Mouse (Mus musculus) yolk sac, embryonic 10.5 days (tissue): ENCODE measurements around the gene Ptprcap.

ENCODE experiments used
- DNase-seq: peaks from one replicate; pipeline ENCODE4 v3.0.0-alpha.2; 2017; ENCODE audit warnings: low spot score

The Ptprcap gene

DNA sequence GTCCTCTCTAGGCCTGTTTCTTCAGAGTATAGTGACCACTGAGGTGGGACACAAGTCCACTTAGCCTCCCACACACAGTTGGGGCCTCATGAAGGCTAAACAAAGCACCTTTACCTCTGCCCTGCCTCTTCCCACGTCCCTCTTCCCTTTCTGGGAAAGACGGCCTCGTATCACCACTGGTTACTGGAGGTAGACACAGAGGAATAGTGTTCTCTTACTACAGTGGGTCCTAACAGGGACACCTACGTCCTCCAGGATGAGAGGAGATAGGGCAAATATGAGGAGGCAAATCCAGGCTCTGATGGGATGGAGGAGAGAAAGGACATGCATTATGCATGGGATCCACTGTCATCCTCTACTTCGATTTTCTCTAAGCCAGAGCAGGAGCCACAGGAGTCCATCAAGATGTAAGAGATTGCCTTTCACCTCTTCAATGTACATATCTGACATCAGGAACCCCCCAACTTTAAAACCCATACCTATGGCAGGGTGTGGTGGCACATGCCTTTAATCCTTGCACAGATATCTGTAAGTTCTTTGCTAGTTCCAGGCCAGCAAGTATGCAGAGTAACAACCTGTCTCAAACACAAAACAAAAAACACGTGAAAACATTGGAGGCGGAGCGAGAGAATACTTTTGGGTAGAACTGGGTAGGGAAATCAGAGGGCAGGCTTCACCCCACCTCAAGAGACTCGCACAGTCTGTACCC, 5.5 kb upstream of the Ptprcap start:
- no peak for DNase-seq

DNA sequence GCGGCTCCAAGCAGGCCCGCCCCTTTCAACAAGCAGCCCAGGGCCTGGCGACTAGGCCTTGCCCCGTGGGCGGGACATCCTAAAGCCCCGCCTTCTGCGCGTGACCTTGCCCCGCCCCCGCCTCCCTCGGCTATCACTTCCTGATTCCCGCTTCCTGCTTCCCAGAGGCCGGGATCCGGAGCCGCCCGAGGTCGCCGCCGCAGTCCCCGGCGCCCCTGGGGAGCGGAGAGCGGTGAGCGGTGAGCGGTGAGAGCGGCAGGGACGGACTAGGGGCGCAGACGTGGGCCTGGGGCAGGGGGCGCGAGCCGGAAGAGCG, 5.0 kb upstream of the Ptprcap start, which contains the start of gene Coro1b:
Gene Coro1b (plus strand): TSS at position 129 of the 316 bp plus-strand sequence.
- peak; percentile 96 for DNase-seq

DNA sequence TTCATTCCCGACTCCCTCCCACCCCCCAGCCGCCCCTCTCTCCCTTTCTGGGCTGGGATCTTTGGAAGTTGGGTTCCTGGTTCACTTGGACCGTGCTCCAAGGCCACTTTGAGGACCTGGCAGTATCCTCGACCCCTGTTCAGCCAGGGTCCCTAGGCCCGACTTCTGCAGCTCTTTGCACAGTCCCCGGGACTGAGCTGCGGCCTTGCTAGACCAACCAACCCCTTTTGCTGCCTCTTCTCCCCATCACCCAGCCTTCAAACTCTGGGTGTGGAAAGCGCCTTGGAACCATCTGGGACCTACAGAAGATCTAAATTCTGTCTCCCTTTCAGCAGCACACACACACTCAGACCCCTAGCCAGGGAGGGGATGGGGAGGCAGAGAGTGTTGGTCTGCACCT, 4.6 kb upstream of the Ptprcap start:
- DNase-seq, result no peak

DNA sequence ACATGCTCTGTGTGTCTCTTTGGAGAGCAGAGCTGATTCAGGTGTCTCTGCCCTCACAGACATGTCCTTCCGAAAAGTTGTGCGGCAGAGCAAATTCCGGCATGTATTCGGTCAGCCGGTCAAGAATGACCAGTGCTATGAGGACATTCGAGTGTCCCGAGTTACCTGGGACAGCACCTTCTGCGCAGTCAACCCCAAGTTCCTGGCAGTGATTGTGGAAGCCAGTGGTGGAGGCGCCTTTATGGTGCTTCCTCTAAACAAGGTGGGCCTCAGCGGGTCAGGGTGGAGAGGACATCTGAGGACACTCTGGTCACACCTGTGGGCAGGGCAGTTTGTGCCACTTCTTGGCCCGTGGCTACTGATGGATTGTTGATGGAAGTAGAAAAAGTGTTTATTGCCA, 4.1 kb upstream of the Ptprcap start:
- DNase-seq, result no peak

DNA sequence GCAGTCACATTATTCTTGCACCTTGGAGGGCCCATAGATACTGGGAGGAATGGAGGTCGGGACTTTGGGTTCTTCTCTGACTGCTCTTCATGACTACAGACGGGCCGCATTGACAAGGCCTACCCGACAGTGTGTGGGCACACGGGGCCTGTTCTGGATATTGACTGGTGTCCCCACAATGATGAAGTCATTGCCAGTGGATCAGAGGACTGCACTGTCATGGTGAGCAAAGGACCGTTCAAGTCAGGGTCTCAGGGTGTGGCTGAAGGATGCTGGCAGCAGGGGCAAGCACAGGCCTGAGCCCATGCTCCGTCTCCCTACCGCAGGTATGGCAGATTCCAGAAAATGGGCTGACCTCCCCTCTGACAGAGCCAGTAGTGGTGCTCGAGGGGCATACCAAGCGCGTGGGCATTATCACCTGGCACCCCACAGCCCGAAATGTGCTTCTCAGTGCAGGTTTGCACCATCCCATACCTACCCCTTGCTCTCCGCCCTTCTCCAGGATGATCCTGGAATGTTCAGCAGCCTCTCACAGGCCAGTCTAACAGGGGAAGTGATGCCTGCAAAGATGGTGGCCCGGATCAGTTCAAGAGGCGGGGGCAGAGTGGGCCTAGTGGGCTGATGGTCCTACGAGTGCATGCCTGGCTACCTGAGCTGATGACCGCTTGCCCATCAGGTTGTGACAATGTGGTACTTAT, 3.5 kb upstream of the Ptprcap start:
- DNase-seq, result no peak

DNA sequence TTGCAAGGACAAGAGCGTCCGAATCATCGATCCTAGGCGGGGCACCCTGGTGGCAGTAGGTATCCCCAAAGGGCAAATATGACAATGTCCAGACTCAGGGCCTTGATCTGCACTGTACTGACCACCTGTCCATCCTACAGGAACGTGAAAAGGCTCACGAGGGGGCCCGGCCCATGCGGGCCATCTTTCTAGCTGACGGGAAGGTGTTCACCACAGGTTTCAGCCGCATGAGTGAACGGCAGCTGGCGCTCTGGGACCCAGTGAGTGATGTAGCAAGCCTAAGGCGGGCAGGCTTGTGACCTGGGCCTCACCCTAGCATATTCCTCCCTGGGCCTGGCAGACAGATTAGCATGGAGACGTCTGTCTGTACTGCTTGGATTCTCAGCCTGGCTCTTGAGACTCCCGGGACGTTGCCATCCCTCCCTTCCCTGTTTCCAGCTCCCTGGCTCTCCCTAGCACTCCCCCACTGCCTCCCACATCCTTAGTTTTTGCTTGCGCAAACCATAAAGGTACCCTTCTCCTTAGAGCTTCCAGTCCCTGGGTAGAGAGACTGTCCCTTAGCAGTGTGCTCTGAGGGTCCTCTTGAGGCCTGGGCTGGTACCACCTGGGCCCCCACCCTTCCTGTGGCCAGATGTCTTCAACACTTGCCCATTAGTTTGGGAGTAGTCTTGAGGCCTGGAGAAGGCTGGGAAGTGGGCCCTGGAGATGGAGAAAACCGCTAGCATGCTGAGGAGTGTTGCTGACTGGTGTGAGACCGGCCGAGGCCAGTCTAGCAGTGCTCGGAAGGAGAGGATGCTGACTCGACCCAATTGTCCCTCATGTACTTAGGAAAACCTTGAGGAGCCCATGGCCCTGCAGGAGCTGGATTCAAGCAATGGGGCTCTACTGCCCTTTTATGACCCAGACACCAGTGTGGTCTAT, 2.6 kb upstream of the Ptprcap start:
- DNase-seq, result no peak

DNA sequence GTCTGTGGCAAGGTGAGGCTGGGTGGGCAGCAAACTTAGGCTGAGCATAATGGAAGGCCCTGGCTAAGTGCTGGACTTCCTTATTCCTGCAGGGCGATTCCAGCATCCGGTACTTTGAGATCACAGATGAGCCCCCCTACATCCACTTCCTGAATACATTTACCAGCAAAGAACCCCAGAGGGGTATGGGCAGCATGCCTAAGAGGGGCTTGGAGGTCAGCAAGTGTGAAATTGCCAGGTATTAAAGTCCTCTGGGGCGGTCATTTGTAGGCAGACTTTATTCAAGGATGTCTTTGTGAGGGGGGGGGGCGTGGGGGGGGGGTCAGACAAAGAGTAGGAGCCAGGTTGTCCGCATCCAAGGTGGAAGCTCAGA, 1.9 kb upstream of the Ptprcap start:
- DNase-seq, result no peak

DNA sequence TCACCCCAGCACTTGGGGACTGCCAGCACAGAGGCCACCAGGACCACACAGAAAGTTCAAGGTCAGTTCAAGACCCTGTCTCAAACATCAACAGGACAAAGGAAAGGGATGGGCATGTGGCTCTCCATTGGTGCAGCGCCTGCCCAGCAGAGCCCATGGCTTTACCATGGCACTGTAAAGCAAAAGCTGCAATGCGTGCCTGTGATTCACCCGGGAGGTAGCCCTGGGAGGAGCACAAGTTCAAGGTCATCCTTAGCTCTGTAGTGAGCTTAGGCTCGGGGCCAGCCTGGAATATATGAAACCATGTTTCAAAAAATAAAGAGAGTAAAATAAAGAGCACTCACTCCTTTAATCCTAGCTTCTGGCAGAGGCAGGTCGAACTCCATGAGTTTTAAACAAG, 1.5 kb upstream of the Ptprcap start:
- no peak for DNase-seq

DNA sequence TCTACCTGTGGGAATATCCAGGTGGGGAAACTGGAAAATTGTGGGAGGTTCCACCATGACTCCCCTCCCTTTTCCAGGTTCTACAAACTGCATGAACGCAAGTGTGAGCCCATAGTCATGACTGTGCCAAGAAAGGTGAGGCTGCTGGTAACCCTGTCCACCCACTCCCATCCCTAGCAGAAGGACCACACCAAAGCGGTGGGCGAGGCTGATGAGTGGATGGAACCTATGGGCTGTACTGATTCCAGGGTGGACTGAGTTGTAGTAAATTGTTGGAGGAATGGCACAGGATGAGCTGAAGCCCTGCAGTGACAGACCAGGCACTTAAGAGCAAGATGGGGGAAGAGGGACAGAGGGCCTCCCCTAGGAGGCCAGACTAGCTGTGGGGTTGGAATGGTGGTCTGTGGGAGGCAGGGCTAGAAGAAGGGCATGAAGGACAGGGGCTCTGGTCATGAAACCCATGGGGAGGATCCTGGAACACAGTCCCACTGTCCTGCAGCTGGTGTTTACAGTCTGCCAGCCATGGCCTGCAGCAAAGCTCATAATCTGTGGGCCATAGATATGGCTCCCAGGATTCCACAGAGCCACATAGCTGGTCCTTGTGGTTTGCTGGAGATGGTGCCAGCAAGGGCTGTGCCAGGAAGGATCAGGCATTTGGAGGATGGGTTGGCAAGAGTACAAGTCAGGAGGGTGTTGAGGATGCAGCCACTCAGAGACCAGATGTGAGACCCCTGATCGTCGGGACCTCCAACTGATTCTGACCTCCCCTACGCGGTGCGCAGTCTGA, 766 bp upstream of the Ptprcap start:
- no peak for DNase-seq

DNA sequence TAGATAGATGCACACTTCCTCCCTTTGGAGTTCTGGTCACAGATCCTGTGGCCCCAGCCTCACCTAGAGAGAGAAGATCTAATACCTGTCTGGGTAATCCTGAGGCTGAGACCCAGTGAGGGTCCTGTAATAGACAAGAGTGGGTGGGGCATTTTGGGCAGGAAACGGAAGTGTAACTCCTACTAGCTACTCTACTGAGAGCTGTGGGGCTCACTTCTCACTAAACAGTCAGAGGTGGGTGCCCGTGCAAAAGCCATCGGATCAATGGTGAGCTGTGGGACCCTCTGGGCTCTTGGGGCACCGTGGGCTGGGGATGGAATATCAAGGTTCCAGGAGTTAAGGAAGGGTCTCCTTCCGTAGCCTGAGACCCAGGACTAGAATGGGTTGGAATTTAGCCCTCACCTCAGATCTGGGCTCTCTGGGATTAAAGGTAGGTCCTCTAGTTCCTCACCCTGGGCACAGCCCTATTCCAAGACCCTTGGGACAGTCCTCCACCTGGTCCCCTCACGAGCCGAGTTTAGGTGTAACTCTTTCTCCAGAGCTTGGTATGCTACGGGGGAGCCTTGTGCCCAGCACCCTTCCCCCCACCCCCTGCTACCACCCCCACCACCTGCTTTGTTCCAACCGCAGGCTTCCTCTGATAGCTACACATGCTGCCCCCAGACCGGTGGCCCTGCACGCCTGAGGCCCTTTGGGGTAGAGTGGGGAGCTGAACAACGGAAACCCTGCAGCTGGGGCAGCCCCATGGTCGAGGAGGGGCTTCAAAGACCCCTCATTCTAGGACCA, 1.2 kb downstream of the Ptprcap start:
- no peak for DNase-seq

DNA sequence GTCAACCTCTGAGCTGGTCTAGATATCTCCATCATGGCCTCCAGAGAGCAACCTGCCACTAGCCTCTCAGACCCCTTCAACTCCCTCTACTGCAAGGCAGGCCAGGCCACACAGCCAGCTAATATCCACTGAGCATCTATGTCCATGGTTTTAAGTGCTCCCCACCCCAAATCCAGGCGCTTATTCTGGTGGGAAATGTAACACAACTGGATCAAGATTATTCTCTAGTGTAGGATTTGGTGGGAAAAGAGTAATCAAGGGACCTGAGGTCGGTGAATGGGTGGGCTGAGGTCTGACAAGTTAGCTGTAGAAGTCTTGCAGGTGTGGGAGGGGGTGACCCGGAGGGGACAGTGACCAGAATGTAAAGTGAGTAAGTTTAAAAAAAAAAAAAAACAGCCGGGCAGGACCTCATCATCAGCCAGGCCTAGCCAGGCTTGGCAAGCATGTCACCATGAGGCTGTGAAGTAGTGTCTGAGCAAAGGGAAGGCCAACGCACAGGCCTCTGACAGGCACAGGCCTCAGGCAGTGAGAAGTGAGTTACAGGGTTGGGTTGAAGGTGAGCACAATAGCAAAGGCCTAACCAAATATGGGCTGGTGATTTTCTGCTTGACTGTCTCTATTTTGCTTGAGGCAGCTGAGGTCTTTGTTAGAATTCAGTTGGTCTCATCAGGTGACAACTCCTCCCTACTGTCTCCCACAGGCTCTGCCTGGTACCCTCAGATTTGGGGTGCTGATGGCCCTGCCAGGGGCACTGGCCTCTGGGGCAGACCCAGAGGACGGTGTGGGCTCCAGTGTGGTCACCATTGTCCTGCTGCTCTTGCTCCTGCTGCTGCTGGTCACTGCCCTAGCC, 2.0 kb downstream of the Ptprcap start:
- DNase-seq, result no peak

DNA sequence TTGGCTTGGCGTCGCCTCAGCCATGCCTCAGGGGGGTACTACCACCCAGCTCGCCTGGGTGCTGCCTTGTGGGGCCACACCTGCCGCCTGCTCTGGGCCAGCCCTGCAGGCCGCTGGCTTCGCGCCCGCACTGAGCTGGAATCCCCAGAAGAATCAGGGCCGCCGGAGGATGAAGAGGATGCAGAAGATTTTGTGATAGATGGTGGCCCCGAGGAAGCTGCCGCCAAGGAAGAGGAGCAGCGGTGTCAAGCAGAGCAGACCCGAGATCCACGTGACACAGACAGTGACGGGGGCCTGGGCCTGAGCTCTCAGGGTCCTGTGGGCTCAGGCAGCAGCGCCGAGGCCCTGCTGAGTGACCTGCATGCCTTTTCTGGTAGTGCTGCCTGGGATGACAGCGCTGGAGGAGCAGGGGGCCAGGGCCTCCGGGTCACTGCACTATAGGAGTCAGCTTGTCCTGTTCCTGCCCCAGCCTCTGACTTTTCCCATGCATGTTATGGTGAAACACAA, 2.7 kb downstream of the Ptprcap start:
- DNase-seq, result no peak

DNA sequence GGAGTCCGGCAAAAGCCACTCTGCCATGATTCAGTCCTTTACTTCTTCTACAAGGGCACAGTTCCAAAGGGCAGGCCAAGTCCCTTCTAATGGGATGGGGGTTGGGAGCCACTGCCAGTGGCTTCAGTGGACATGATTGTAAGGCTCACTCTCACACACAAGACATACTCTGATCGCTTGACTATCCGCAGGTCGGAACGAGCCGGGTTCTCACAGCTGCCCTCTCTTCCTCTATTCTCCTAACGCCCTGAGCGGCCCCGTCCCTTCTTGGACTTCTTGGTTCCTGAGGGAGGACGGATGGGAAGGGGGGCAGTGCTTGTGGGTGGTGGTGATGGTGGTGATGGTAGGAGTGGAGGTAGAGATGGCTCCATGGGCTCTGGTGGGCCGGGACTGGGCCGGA, 3.4 kb downstream of the Ptprcap start:
- DNase-seq, result no peak

DNA sequence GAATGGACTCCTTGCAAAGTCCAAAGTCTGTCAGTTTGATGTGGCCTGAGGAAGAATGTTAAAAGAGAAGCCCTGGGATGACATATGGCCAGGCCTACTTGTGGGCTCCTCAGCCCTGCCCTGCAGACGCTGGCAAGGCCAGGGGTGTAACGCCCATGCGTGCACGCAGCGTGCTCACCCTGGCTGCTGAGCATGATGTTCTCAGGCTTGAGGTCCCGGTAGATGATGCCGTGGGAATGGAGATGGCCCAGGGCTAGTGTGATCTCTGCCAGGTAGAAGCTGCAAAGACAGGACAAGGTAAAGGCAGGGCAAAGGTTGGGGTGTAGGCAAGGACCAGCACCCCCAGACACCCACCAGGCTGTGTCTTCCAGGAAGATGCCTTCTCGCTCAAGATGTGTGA, 5.6 kb downstream of the Ptprcap start:
- no peak for DNase-seq

DNA sequence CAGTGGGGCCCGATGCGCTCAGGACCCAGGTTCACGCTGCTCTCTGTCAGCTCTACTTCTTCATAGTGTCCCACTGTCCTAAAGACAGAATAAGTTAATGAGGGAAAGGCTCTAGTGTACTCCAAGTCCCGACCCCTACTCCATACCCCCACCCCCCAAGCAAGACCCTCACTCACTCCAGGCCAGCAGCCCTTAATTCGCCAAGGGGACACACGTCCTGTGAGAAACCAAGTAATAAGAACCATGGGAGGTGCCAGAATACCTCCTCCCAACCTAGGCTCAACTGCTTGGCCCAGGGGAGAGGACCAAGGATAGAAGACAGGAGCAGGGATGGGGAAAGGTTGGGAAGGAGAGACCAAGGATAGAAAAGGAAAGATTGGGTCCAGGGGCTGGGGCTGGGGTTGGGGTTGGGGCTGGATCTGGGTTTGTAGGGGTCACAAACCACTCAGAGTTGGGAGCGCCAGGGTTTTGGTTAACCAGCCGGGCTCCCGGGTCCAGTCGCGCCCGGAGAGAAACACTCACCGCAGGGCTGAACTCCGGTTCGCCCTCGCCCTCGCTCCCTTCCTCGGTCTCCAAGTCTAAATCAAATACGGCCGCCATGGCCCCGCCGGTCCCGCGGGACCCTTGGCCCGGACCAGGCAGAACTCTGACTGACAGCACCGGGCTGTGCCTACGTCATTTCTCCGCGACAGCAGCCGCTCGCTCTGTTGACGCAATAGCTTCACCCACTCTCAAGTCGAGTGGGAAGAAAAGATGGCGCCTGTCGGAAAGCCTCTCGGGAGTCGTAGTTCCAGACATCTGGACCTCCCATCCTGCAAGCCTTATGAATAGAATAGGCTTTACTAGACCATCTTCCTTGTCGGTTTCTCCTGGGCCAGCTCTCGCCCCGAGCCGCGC, 9.5 kb downstream of the Ptprcap start, which contains the start of gene Rps6kb2:
Gene Rps6kb2 (minus strand): TSS at position 709 of the 897 bp plus-strand sequence.
- DNase-seq, result peak; percentile 93

DNA sequence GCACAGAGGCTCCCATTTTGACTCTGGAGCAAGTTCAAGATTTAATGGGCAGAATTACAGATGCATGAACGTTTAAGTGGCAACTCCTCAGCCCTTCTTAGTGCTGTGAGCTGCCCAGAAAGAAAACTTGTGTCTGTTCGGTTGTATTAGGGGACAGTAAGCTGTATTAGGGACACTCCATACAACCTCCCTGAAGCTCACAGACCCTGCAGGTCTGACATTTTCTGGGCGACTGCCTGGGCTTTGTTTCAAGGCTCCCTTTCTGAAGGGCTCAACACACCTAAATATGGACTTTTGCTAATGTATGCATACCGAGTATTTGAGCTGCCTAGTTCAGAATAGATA, 10.1 kb downstream of the Ptprcap start:
- DNase-seq, result no peak

DNA sequence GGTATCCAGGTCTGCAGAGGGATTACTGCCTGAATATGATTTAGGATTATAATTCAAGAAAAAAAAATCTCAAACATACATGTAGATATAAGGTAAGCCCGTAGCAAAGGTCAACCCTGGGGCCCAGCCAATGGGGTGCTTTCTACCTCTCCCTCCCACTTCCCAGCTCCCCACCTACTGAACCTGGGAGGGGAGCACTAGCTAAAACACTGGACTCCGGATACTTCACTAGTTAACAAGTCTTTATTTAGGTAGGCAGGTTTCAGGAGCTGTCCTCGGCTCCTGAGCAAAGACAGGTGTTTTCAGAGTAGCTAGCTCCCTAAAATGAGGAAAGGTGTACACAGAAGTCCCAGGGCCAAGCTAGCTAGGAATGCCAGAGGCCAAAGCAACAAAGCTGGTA, 10.7 kb downstream of the Ptprcap start:
- no peak for DNase-seq

DNA sequence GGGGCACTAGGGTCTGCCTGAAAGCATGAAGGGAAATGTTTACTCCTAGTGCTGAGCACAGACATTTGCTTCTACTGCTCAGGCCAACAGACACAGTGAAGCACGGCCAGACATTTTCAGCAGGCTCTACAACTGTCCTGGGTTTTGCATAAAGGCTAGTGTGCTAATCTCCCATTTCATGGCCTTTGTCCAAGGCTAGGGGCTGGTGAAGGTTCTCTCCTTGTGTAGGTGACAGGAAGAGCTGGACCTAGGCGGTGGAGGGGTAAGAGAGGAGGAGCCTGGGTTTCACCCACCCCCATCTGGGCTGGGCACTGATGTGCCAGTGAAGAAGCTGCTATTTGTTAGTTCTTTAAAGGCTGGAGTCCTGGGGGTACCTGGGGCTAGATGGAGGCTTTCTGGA, 11.3 kb downstream of the Ptprcap start:
- no peak for DNase-seq
